Mouse (Mus musculus) gastrocnemius, postnatal 25 days (tissue): Measurements from ENCODE around the gene C1ra. TPM values are rescaled to one million over a fixed set of nuclear protein-coding genes. Genes with fewer than 3 reads are reported as not detected.
"Not testable (repeated sequence)": the region's sequence is repeated elsewhere in the genome, so short reads cannot be mapped to it uniquely, and the experiment has no call there.

ENCODE experiments used
- DNase-seq: peaks from one replicate; pipeline ENCODE4 v3.0.0; 2022
- total RNA-seq, 2 experiments: library from RNA; stranded (reverse); gene quantifications; 1 replicate in 1 of 2; 2 replicates in 1 of 2; pipeline ENCODE4 v1.2.3; 2021

The C1ra gene
- total RNA-seq, 2 experiments from 2014 or later: 7.8 to 11.7 TPM

DNA sequence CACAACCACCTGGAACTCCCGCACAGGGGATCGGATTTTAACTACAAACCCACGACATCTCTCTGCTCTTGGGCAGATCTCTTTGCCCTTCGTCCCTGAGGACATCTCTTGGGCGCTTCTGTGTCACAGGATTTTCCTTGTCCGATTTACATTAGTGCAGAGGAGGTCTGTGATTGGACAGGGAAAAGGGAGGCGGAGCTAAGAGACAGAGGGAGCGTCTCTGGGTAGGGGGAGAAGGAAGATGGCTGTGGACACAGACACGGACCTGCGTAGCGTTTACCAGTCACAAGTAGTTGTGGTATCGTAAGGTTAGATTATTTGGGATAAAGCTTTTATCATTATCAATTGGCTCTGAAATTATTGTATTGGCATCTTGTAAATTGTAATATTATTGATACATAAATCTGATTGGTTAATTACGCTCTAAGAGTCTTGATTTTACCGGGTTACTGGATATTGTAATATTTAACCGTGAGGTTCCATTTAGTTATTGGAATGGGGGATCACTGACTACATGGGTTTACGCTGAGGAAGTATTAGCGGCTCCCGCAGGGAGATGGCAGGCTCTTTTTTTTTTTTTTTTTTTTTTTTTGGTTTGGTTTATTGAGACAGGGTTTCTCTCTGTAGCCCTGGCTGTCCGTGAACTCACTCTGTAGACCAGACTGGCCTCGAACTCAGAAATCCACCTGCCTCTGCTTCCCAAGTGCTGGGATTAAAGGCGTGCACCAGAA, 26.6 kb upstream of the C1ra start:
- no peak for DNase-seq

DNA sequence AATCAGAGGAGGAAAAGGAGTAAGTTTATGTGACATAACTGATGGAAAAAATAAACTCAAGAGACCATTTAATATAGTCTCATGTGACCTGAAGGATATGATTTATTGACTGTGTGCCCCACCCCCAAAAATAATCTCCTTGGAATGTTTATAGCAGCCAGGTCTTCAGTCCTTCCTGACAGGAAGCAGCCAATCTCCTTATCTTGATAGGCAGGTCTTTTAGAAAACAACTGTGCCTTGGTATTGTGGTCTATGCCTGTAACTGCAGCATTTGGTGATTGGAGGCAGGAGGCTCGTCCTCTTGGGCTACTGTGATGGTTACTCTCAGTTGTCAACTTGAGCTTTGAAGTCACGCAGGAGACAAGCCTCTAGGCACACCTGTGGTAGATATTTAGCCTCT, 24.7 kb upstream of the C1ra start:
- no peak for DNase-seq

DNA sequence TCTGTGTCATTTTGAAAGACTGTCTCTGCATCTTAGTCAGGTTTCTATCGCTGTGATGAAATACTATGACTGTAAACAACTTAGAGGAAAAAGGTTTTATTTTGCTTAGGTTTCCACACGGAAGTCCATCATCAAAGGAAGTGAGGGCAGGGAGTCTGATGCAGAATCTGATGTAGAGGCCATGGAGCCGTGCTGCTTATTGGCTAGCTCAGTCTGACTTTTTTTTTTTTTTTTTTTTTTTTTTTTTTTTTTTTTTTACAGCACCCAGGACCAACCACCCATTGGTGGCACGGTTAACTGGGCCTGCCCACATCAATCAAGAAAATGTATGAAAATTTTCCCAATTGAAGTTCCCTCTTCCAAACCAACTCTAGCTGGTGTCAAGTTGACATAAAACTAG, 23.3 kb upstream of the C1ra start:
- DNase-seq: no peak

DNA sequence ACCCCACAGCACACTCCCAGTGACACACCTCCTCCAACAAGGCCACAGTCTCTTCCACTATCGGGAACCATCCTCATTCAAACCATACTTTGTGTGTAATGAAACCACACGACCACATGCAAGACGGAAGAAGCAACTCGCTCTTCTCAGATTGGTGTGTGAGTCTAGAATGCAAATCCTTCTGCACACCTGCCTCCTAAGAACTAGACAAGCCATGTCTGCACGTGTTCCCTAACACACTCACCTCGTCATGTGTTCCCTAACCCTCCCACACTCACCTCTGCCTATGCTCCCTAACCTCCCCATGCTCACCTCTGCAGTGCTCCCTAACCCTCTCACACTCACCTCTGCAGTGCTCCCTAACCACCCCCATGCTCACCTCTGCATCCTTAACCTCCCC, 20.8 kb upstream of the C1ra start:
- DNase-seq: no peak

DNA sequence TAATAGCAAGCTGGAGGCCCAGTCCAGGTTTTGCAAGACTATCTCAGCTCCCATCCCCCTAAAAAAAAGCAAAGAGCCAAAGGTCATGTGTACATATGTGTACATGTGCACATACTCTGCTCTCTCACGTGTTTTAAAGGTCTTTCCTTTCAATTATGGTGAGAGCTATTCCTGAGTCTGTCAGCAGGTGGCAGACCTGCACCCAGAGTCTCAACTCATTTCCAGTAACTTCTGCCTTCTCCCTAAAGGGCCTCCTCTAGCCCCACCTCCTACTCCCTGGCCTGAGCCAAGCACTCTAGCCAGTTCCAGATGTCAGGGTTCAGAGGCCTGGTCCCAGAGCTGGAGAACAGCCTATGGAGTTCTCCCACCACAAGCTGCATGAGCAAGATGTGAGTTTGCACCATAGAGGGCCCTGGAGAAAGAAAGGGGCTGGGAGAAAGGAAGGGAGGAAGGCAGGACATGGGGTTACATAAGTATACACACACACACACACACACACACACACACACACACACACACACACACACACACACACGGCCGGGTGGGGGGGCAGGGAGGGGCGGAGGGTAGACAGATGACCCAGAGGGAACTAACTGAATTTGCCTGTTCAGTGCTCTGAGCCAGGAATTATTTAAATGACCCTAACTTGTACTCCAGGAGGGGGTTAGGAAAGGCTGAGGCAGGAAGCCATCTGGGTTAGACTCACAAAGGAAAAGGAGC, 19.2 kb upstream of the C1ra start, which contains the start of gene C1rl:
Gene C1rl, plus strand, starts transcription at position 272 of the 720 bp plus-strand sequence.
- peak; percentile 87 for DNase-seq

DNA sequence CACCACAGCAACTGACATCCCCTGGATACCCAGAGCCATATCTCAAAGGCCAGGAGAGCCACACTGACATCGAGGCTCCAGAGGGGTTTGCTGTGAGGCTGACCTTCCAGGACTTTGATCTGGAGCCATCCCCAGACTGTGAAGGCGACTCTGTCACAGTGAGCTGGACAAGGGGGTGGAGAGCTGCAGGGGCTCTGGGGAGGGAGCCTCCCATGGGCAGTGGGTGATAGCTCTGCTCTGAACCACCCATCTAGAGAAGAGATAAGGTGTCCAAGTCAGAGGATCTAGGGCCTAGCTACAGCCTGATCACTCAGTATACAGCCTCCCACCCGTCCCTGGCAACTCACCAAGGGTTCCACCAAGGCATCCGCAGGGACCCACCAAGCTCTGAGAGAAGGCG, 18.3 kb upstream of the C1ra start:
- no peak for DNase-seq

- no peak for DNase-seq
These were observed 16.2 kb upstream of the C1ra start for GRCm38 (mm10) chr6:124496054-124496453.

DNA sequence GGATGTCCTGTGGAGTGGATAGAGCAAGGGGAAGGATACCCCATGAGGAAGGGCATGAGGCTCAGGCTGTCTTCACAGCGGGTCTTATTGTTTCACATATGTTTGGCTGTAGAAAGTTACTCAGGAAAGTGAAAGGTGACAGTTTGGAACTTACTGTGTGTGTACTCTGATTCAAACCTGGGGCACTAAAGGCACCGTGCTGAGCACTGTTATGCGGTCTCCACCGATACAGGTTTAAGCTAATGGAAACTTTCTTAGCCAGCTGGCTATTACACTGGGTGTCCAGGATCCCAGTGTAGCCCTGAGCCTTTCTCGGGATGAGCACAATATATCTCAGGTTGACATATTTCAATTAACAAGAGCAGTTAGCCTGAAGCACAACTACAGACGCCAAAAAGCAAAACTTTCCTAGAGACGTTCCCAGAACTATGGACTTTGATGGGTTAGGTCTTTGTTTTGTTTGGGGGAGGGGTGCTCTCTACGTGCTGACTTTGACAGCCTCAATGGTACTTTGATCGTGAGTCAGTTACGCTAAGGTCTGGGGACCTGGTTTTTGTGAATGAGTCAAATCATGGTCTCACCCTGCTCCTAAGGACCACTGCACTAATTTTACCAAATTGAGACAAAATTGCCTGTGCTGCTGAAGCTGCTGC, 12.2 kb upstream of the C1ra start:
- DNase-seq: no peak

DNA sequence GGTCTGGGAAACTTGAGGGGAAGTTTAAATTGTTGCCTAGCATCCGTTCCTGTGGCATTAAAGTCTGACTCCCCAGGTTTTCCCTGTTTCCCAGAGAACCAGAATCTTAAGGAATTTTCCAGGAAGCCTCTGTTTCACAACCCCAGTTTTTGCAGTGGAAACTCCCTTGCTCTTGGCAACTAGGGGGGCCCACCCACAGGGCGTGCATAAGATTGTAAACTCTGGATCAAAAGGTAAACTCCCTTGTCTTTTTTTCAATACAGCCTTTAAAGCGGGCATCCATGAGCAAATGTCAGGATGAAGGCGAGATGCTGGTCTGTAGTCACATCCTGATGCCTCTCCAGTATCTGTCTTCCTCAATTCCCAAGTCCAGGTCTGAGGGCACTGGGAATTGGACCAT, 10.7 kb upstream of the C1ra start:
- peak; percentile 50 for DNase-seq

GRCm38 (mm10) chr6:124502021-124502420, 10.2 kb upstream of the C1ra start:
- no peak for DNase-seq

- no peak for DNase-seq
These were observed 7.2 kb upstream of the C1ra start for GRCm38 (mm10) chr6:124505028-124505427.

DNA sequence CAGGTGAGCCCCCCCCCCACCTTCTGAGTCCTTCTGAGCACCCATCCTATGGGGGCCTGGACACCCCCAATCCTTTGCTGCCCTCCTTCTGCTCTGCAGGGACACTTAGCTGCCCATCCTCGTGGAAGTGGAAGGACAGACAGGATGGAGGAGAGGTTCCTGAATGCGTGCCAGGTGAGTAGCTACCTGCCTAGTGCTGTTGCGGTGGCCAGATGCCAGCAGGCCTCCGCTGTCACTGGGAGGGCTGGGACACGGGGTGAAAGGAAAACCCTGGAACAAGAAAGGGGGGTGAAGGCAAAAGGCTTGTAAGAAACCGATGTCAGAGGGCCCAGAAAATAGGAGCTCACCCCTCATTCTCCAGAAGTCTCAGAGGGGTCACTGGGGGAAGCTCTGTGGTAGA, 5.2 kb upstream of the C1ra start:
- DNase-seq: no peak

GRCm38 (mm10) chr6:124508292-124508691, 3.9 kb upstream of the C1ra start:
- DNase-seq: no peak

GRCm38 (mm10) chr6:124509192-124509591, 3.0 kb upstream of the C1ra start:
- not testable (repeated sequence) for DNase-seq

DNA sequence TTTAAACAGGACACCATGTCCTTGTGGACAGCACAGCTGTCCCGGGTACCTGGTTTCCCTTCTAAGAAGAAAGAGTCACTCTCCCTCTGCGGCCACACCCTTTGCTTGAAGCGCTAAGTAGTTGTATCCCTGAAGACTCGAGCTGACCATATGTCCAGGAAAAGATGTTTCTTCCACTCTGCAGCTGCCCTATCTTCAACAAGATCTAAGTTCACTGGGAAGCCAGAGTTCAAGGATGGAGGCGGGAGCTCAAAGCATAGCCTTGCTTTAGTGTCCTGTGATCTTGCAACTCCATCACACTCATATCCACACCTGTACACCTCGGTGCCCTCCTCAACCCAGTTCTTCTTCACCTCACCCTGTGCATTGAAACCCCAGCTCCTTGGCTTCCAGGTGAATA, 269 bp upstream of the C1ra start:
- no peak for DNase-seq

DNA sequence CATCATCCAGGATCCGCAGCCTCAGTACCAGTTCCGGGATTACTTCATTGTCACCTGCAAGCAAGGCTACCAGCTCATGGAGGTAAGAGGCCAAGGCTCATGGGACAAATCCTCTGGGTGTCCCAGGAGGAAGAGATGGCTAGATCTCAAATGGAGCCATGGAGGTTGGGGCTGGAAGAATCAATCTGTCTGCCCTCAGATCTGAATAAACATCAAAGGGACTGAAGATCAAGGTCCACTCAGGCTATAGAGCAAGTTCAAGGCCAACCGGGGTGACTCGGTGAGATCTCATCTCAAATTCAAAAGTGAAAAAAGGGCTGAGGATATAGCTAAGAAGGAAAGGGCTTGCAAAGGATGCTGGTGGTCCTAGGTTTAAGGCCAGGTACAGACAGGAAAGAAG, 5.5 kb downstream of the C1ra start:
- DNase-seq: not testable (repeated sequence)

GRCm38 (mm10) chr6:124522082-124522481, 9.9 kb downstream of the C1ra start:
- not testable (repeated sequence) for DNase-seq

GRCm38 (mm10) chr6:124527881-124528280, 15.7 kb downstream of the C1ra start:
- DNase-seq: no peak

DNA sequence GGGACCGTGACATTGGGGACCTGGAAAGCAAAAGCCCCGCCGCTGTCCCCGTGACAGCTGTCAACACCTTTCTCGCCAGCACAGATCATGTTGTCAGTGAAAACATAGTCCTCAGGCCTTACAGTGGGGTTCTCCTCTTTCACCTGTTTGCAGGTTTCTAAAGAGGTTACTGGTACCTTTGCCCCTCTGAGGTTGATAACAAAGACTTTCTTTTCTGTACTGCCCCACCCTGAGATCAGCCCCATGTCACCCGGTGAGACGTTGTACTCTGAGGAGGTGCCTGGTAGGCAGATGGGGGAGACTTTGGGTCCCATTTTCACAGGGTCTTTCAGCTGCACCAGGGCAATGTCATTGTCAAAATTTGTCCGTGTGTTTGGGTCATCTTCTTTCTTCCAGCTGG, 18.9 kb downstream of the C1ra start:
- no peak for DNase-seq

- DNase-seq: not testable (repeated sequence)
These were observed 24.1 kb downstream of the C1ra start for GRCm38 (mm10) chr6:124536125-124536829.

- not testable (repeated sequence) for DNase-seq
These were observed 29.0 kb downstream of the C1ra start for GRCm38 (mm10) chr6:124541176-124541575.

DNA sequence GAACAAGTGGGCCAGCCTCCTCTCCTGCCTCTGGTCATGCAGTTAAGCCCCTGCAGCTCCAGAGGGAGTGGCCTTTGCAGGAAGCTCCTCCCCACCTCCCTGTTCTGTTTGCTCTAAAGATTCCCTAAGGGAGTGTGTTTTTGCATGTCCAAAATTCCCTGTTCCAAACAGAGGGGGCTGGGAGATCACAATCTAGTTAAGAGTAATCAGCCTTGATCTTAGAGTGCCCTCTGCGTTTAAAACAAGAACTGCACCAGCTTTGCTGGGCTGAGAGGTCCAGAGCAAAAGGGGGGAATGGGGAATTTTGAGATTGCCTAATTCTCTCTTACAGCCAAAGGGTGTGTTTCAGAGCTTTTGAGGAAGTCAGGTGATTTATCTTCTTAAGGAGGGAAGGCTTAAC, 30.1 kb downstream of the C1ra start, which contains the start of gene C1s1:
Gene C1s1, minus strand, starts transcription at position 76 of the 400 bp plus-strand sequence.
- peak; percentile 27 for DNase-seq
